Mouse (Mus musculus): ENCODE data around the gene A130010J15Rik. TPM values are rescaled to one million over a fixed set of nuclear protein-coding genes. Genes with fewer than 3 reads are reported as not detected.

Gene A130010J15Rik
- polyA plus RNA-seq (2016; fragmentation: Nextera tagmentation; extraction: Ambion mirVana), result 6.9 and 7.7 TPM in 2 replicates

DNA sequence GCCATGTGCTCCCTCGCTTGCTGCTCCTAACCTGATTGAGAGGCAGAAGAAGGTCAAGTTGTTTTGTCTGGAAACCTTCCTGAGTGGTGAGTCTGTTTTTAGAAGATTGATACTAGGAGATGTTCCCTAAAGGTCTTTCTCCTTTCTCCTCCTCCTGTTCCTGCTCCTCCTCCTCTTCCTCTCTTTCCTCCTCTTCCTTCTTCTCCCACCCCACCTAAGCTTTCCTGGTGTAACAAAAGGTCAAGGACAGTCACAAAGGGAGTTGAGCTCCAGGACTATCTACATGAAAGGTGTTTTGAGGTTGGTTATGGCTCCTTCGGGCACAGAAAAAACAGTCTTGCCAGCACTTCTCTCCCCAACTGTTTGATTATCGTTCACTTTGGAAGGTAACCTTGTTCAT is at the start of gene A130010J15Rik:
Gene A130010J15Rik (plus strand): TSS at position 301 of the 400 bp plus-strand sequence.
- 0 out of 2 replicates have a peak, but pooled peaks cover 4% of the 10 kb centered on the region for H3K27me3 ChIP-seq (replicated peaks)
- H3K36me3 ChIP-seq, result no peaks in the 10 kb centered on the region
- H3K9ac ChIP-seq, result no peak within 1 kb of the TSS
- H3K4me2 ChIP-seq, result no peak within 1 kb of the TSS
- no peak within 1 kb of the TSS for H3K4me3 ChIP-seq
- no peaks in the 10 kb centered on the region for H3K9me3 ChIP-seq (replicated peaks)
- WGBS (ENCODE audit: insufficient replicate concordance), result 66% methylated on average over 3 of the region's 3 CpGs
- H3K27ac ChIP-seq, result no peak within 1 kb of the TSS
- H3K4me1 ChIP-seq, result peaks cover 9% of the 10 kb centered on the region
- no peak for ATAC-seq

DNA sequence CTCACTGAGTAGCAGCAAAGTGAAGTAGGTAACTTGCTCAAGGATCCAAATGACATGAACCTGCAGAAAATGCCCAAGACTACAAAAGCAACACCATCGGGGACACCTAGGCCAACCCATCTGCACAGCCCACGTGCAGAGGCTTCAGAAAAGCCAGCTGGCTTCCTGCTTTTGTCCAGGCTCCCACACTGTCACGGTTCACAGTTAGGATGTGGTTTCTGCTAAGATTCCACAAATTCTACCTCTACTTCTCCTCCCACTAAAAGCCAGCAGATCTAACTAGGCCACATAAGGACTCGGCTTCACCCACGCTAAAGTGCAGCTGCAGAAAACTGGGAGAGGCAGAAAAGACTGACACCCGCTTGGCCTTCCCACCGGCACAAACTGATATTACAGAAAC is 45.1 kb upstream of the A130010J15Rik start:
- H3K27me3 ChIP-seq (replicated peaks), result no peaks in the 10 kb centered on the region

DNA sequence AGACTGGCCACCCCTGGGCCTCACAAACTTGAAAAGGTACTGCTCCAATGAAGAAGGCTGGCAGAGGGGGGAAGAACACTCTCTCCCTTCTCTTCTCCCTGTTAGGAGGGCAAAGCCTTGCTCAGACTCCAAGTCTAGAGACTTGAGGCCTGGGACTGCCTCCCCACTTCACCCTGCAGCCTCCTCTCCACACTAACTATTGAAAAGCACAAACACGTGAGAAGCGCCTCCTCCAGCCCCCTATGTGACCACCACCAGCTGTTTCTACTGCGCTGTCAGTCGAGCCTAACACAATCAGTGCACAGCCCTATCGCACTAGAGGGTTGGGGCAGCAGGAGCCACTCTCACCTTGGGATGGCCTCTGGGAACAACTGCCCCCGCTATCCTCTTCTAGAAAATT is 44.6 kb upstream of the A130010J15Rik start:
- H3K27me3 ChIP-seq (replicated peaks), result no peaks in the 10 kb centered on the region
- no peaks in the 10 kb centered on the region for H3K9me3 ChIP-seq (replicated peaks)
- no peak overlapping the region for H3K9ac ChIP-seq
- no peak overlapping the region for H3K27ac ChIP-seq
- 86% methylated on average over 6 of the region's 6 CpGs for WGBS (ENCODE audit: insufficient replicate concordance)
- no peak for ATAC-seq
- H3K4me1 ChIP-seq, result peaks cover 8% of the 10 kb centered on the region; the same call in 1 of the 2 replicates
- no peak overlapping the region for H3K4me3 ChIP-seq
- no peak overlapping the region for H3K4me2 ChIP-seq
- H3K36me3 ChIP-seq, result peaks cover 95% of the 10 kb centered on the region

More for the DNA sequence above, 45.1 kb upstream of the A130010J15Rik start:
- no peak overlapping the region for H3K9ac ChIP-seq
- H3K27ac ChIP-seq, result no peak overlapping the region
- no peak overlapping the region for H3K4me3 ChIP-seq
- H3K9me3 ChIP-seq (replicated peaks), result no peaks in the 10 kb centered on the region
- no peak for ATAC-seq
- no peak overlapping the region for H3K4me2 ChIP-seq
- 80% methylated on average over 7 of the region's 7 CpGs for WGBS (ENCODE audit: insufficient replicate concordance)
- H3K4me1 ChIP-seq, result peaks cover 3% of the 10 kb centered on the region; the same call in 1 of the 2 replicates
- H3K36me3 ChIP-seq, result peaks cover 95% of the 10 kb centered on the region

DNA sequence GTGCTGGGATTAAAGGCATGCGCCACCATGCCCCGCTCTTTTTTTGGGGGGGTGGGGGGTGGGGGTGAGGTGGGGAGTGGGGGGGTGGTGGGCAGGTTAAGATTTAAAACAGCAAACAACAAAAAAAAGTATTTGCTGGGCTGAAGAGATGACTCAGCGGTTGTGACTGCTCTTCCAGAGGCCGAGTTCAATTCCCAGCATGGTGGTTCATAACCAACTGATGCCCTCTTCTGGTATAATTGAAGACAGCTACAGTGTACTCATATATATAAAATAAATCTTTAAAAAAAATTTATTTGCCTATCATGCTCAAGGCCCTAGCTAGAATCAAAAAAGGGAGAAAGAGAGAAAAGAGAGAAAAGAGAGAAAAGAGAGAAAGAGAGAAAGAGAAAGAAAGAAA is 42.0 kb upstream of the A130010J15Rik start:
- Histone ChIP-seq H3K36me3 (peaks cover 70% of the 10 kb centered on the region), H3K27me3 (replicated peaks) (no peaks in the 10 kb centered on the region), H3K27ac (no peak overlapping the region), H3K4me1 (peaks cover 21% of the 10 kb centered on the region), H3K9ac (no peak overlapping the region), H3K4me2 (no peak overlapping the region), H3K9me3 (replicated peaks) (no peaks in the 10 kb centered on the region), H3K4me3 (no peak overlapping the region)
- no peak for ATAC-seq
- 78% methylated on average over 4 of the region's 4 CpGs for WGBS (ENCODE audit: insufficient replicate concordance)

- H3K36me3 ChIP-seq, result peaks cover 48% of the 10 kb centered on the region
- H3K4me1 ChIP-seq, result peaks cover 23% of the 10 kb centered on the region
- no peak for ATAC-seq
- no peak overlapping the region for H3K9ac ChIP-seq
- WGBS (ENCODE audit: insufficient replicate concordance), result 83% methylated on average over 6 of the region's 6 CpGs
- no peak overlapping the region for H3K27ac ChIP-seq
- H3K4me2 ChIP-seq, result no peak overlapping the region
- no peaks in the 10 kb centered on the region for H3K27me3 ChIP-seq (replicated peaks)
- H3K4me3 ChIP-seq, result no peak overlapping the region
- H3K9me3 ChIP-seq (replicated peaks), result no peaks in the 10 kb centered on the region
Observed at GRCm38 (mm10) chr1:193128055-193128454, 39.8 kb upstream of the A130010J15Rik start.

- H3K4me1 ChIP-seq, result peaks cover 23% of the 10 kb centered on the region
- H3K4me3 ChIP-seq, result peak overlapping the region; percentile 99
- peak overlapping the region; percentile 86 for H3K4me2 ChIP-seq
- 9% methylated on average over 5 of the region's 5 CpGs for WGBS (ENCODE audit: insufficient replicate concordance)
- H3K9me3 ChIP-seq (replicated peaks), result no peaks in the 10 kb centered on the region
- ATAC-seq, result no peak
- H3K36me3 ChIP-seq, result peaks cover 36% of the 10 kb centered on the region
- peaks cover 1% of the 10 kb centered on the region; the same call in 1 of the 2 replicates for H3K27me3 ChIP-seq (replicated peaks)
- no peak overlapping the region for H3K27ac ChIP-seq
- peak overlapping the region; percentile 90 for H3K9ac ChIP-seq
Observed at GRCm38 (mm10) chr1:193129321-193129720, 38.5 kb upstream of the A130010J15Rik start.

DNA sequence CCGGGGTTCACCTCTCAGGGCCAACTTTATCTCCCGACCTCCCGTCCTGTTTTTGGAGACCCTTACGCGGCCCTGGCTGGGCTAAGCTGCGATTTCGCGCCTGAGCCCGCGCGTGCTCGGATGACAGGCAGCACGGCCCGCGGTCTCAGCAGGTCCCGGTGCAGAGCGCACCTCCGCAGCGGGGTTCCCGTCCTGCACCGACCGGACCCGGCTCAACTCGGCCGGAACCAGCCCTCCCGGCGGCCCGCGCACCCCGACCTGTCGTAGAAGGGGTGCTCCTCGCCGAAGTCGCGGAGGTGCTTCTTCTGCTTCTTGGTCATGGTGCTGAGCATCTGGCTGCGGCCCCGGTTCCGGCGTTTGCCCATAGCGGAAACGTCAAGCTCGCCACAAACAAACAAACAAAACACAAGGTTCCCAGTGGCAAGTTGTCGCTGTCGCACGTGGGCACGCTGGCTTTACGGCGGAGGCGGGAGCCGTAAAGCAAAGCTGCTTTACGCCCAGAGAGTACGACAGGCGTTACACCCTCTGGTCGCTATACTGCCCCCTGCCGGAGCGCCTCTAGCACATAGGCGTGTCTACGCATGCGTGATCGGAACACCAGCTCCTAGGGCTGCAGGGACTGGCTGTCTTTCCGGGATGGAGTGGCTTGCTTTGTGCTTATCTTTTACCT is 37.9 kb upstream of the A130010J15Rik start, which contains the start of gene Diexf:
Gene Diexf (minus strand): TSS at position 487 of the 670 bp plus-strand sequence.
- Histone ChIP-seq H3K9ac (peak within 1 kb of the TSS; percentile 90), H3K36me3 (peaks cover 31% of the 10 kb centered on the region), H3K4me1 (peaks cover 23% of the 10 kb centered on the region), H3K27ac (peak within 1 kb of the TSS; percentile 73), H3K4me2 (peak within 1 kb of the TSS; percentile 86), H3K9me3 (replicated peaks) (no peaks in the 10 kb centered on the region), H3K4me3 (peak within 1 kb of the TSS; percentile 99), H3K27me3 (replicated peaks) (peaks cover 7% of the 10 kb centered on the region; the same call in 1 of the 2 replicates)
- peak; percentile 95 for ATAC-seq
- WGBS (ENCODE audit: insufficient replicate concordance), result under 1% methylated on average over 61 of the region's 61 CpGs

DNA sequence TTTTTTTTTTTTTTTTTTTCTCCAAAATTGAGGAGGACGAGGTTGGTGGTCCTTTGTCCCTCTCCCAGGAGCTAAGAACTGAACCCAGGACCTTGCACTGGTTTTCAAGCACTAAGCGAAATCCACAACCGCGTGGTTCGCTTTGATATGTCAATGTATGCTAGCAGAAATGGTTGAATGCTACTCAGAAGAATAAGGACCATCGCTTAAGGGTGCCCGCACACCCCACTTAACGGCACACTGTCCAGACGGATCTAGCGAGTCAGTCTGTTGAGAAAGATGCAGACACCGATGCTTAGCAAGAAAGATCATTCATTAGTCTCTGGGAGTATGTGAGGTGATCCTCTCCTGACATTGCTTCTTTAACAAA is 37.4 kb upstream of the A130010J15Rik start:
- peak overlapping the region; percentile 99 for H3K4me3 ChIP-seq
- no peak overlapping the region for H3K27ac ChIP-seq
- WGBS (ENCODE audit: insufficient replicate concordance), result 28% methylated on average over 11 of the region's 11 CpGs
- H3K9me3 ChIP-seq (replicated peaks), result no peaks in the 10 kb centered on the region
- H3K4me2 ChIP-seq, result peak overlapping the region; percentile 86
- peaks cover 27% of the 10 kb centered on the region for H3K36me3 ChIP-seq
- ATAC-seq, result peak; percentile 40
- peaks cover 23% of the 10 kb centered on the region for H3K4me1 ChIP-seq
- peaks cover 7% of the 10 kb centered on the region; the same call in 1 of the 2 replicates for H3K27me3 ChIP-seq (replicated peaks)
- H3K9ac ChIP-seq, result no peak overlapping the region; the same call in 1 of the 2 replicates

DNA sequence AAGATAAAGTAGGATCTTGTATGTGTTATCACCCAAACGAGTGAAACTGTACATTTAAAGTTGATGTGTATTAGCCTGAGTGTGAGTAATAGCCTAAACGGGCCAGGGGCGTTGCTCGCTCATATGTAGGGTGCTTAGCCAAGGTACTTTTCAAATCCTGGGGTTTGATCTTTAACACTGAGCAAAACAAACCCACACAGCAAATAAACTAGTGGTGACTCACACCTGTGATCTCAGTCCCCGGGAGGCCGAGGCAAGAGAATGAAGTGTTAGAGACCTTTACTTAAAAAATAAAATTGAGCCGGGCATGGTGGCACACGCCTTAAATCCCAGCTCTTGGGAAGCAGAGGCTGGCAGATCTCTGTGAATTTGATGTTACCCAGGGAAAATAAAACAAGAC is 37.0 kb upstream of the A130010J15Rik start:
- Histone ChIP-seq H3K9me3 (replicated peaks) (no peaks in the 10 kb centered on the region), H3K27ac (no peak overlapping the region), H3K36me3 (peaks cover 23% of the 10 kb centered on the region), H3K4me3 (peak overlapping the region; percentile 99), H3K4me1 (peaks cover 23% of the 10 kb centered on the region), H3K4me2 (peak overlapping the region; percentile 86), H3K9ac (no peak overlapping the region), H3K27me3 (replicated peaks) (peaks cover 7% of the 10 kb centered on the region; the same call in 1 of the 2 replicates)
- ATAC-seq, result no peak
- 77% methylated on average over 8 of the region's 8 CpGs for WGBS (ENCODE audit: insufficient replicate concordance)

DNA sequence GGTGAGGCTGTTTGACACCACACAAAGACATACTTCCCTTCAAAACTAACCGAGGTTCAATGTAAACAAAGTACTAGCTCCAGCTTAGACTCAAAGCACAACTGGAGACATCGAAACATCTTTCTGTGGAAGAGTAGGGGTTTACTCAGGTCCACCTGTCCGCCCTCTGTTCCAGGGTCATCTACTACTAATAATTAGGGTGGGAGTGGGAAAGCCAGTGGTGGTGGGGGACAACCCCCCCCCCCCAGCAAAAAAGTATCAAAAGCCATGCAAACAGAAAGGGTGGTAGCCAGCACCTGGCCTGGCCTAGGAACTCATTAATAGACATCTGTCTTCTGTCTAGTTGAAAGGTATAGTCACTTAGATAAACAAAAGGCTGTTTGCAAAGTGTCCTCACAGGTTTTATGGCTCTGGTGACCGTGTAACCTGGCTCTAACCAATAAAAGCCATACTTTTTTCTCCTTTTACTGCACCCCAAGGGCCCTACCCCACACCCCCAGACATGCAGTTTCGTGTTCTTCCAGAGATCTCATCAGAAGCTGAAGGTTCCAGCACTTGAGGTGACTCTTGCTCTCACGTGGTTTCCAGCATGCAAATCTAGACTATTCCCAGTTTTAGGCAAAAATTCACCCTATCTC is 36.4 kb upstream of the A130010J15Rik start:
- no peak overlapping the region for H3K27ac ChIP-seq
- H3K4me2 ChIP-seq, result no peak overlapping the region
- H3K27me3 ChIP-seq (replicated peaks), result peaks cover 7% of the 10 kb centered on the region; the same call in 1 of the 2 replicates
- H3K4me1 ChIP-seq, result peaks cover 23% of the 10 kb centered on the region
- peaks cover 19% of the 10 kb centered on the region for H3K36me3 ChIP-seq
- no peak overlapping the region for H3K9ac ChIP-seq
- no peak overlapping the region for H3K4me3 ChIP-seq
- WGBS (ENCODE audit: insufficient replicate concordance), result 66% methylated on average over 6 of the region's 6 CpGs
- ATAC-seq, result no peak
- no peaks in the 10 kb centered on the region for H3K9me3 ChIP-seq (replicated peaks)

- Histone ChIP-seq H3K4me1 (peaks cover 23% of the 10 kb centered on the region), H3K9me3 (replicated peaks) (no peaks in the 10 kb centered on the region), H3K4me2 (no peak overlapping the region), H3K9ac (no peak overlapping the region), H3K27ac (no peak overlapping the region), H3K27me3 (replicated peaks) (peaks cover 10% of the 10 kb centered on the region; the same call in 1 of the 2 replicates), H3K4me3 (no peak overlapping the region), H3K36me3 (peaks cover 9% of the 10 kb centered on the region)
- ATAC-seq, result no peak
Observed at GRCm38 (mm10) chr1:193132385-193132784, 35.5 kb upstream of the A130010J15Rik start.

DNA sequence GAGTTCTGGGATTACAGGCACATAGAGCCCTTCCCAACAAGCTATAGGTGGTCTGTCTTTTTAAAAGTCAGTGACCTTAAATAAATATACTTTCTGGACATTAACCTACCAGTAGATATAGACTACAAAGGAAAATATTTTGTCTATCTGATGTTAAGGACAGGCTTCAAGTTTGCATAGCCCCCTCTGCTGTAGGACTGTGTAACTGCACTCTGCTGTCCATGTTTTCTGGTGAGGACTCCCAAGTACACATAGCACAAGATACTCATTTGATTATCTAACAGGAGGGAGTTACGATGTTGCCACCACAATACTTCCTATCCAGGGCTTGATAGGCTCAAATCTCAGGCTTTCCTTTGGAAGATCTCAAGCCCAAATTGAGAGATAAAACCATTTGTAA is 34.1 kb upstream of the A130010J15Rik start:
- 55% methylated on average over 1 of the region's 1 CpGs for WGBS (ENCODE audit: insufficient replicate concordance)
- no peaks in the 10 kb centered on the region for H3K36me3 ChIP-seq
- no peak overlapping the region for H3K4me2 ChIP-seq
- no peak overlapping the region for H3K9ac ChIP-seq
- H3K4me3 ChIP-seq, result no peak overlapping the region
- ATAC-seq, result no peak
- H3K9me3 ChIP-seq (replicated peaks), result no peaks in the 10 kb centered on the region
- H3K4me1 ChIP-seq, result peaks cover 12% of the 10 kb centered on the region
- H3K27me3 ChIP-seq (replicated peaks), result peaks cover 10% of the 10 kb centered on the region; the same call in 1 of the 2 replicates
- no peak overlapping the region for H3K27ac ChIP-seq
